Mouse (Mus musculus): ENCODE measurements around the gene Gm29797. TPM values are rescaled to one million over a fixed set of nuclear protein-coding genes. Genes with fewer than 3 reads are reported as not detected.
A peak's percentile ranks its signal among the peaks of the same experiment; 100 is the strongest.

The Gm29797 gene
- polyA plus RNA-seq, 1 experiment from 2014 or later, result not detected

DNA sequence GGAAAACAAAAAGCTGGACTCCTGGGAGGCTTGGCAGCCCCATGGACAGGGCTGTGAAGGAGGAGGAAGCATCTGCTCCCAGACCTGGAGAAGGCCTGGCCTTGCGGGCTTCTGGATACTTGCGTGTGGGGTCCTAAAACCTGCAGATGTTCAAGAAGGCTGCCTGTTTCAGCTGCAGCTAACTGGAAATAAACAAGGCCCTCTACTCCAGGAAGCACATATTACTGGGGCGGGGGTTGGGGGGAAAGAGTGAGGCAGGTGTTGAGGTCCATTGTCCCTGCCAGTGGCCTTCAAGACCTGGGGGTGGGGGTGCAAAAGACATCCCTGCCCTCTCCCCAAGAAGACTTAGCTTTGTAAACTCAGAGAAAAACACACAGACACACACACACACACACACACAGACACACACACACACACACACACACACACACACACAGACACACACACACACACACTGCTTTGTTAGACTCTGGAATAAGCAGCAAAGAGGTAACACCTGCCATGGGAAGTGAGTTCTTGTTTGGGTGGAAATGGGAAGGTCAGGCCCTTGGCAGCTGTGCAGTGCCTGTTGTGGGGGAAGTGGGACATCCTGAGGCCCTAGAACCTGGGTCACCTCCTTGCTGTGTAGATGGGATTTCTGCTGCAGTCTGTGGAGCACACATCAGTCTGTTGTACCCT, 5.9 kb downstream of the Gm29797 start:
- no peak for ATAC-seq (ENCODE audit: low FRiP score)
- H3K4me1 ChIP-seq (replicated peaks; ENCODE audit: control insufficient read depth, insufficient read depth, low read length), result no peaks in the 10 kb centered on the region

DNA sequence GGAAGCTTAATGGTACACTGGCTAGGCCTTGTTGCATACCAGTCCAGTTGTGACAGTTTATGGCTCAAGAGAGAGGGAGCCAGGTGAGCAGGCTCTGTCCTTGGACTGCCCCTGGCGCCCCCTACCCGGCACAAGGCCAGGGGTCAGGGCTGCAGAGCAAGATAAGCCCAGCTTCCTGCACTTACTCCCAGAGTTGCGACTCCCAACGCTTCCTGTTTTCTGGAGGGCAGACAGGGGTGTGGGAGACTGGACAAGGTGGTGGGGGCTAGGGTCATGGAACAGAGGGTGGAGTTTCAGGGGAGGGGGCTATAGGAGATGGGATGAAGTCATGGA, 6.4 kb downstream of the Gm29797 start:
- WGBS, result 36% methylated on average over 4 of the region's 4 CpGs
- Histone ChIP-seq H3K27ac (ENCODE audit: low read depth, low read length) (no peak overlapping the region), H3K36me3 (ENCODE audit: control insufficient read depth, insufficient read depth, low read length) (no peaks in the 10 kb centered on the region), H3K4me2 (replicated peaks; ENCODE audit: low read depth, low read length) (no peak overlapping the region), H3K4me3 (ENCODE audit: low read depth, low read length) (no peak overlapping the region), H3K27me3 (ENCODE audit: control insufficient read depth, insufficient read depth, low read length) (no peaks in the 10 kb centered on the region), H3K4me1 (replicated peaks; ENCODE audit: control insufficient read depth, insufficient read depth, low read length) (no peaks in the 10 kb centered on the region), H3K9ac (ENCODE audit: low read depth, low read length) (no peak overlapping the region), H3K9me3 (ENCODE audit: control insufficient read depth, low read length) (no peaks in the 10 kb centered on the region)
- DNase-seq (ENCODE audit: low spot score) (no peak), ATAC-seq (ENCODE audit: low FRiP score) (no peak)

More for the DNA sequence above, 5.9 kb downstream of the Gm29797 start:
- no peak for DNase-seq (ENCODE audit: low spot score)
- Histone ChIP-seq H3K4me3 (ENCODE audit: low read depth, low read length) (no peak overlapping the region), H3K27me3 (ENCODE audit: control insufficient read depth, insufficient read depth, low read length) (no peaks in the 10 kb centered on the region), H3K4me2 (replicated peaks; ENCODE audit: low read depth, low read length) (no peak overlapping the region), H3K36me3 (ENCODE audit: control insufficient read depth, insufficient read depth, low read length) (no peaks in the 10 kb centered on the region), H3K9me3 (ENCODE audit: control insufficient read depth, low read length) (no peaks in the 10 kb centered on the region), H3K27ac (ENCODE audit: low read depth, low read length) (peak overlapping the region; percentile 10; the same call in 1 of the 2 replicates), H3K9ac (ENCODE audit: low read depth, low read length) (no peak overlapping the region)
- WGBS, result 85% methylated on average over 3 of the region's 3 CpGs

DNA sequence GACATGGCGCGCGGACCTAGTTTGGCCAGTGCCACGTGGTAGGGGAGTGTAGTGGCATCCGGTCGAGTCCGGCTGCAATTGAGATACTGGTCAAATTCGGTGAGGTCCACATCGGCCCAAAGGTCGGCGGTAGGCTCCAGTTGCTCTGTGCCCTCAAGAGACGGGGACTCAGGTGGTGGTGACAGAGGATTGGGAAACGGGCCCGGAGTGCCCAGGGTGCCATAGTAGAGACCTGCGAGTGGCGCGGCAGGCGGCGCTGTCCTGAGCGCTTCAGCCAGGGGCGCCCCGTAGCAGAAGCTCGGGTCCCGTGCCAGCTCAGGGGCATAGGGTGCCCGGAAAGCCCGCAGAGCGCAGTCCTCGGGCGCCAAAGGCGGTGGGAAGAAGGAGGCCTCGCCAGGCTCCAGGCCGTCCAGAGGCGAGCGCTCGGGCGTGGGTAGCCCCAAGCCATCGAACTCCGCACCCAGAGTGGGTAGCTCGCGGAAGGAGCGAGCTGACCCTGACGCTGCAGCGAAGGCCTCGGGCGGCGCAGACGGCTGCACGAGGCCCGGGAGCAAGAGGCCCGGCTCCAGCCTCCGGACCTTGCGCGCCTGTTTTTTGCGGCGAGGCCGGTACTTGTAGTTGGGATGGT, 13.6 kb downstream of the Gm29797 start:
- peak; percentile 31 for DNase-seq (ENCODE audit: low spot score)
- peaks cover 43% of the 10 kb centered on the region for H3K27me3 ChIP-seq (ENCODE audit: control insufficient read depth, insufficient read depth, low read length)
- WGBS, result 3% methylated on average over 53 of the region's 56 CpGs

DNA sequence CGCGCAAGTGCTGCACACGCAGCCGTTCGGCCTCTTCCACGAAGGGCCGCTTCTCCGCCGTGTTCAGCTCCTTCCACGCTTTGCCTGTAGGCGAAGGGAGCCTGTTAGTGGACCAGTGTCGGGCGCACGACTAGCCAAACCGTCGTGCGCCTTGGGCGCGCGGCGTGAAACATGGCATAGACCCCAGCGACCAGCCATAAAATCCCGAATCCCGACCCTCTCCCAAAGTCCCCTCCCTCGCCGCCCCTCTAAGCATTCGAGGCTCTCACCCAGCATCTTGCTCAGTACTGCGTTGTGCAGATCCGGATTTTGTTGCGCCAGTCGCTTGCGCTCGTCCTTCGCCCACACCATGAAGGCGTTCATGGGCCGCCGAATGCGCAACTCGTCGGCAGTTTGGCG, 14.1 kb downstream of the Gm29797 start:
- H3K9me3 ChIP-seq (ENCODE audit: control insufficient read depth, low read length), result no peaks in the 10 kb centered on the region
- H3K9ac ChIP-seq (ENCODE audit: low read depth, low read length), result peak overlapping the region; percentile 8; the same call in 1 of the 2 replicates
- H3K27me3 ChIP-seq (ENCODE audit: control insufficient read depth, insufficient read depth, low read length), result peaks cover 43% of the 10 kb centered on the region
- no peak overlapping the region for H3K27ac ChIP-seq (ENCODE audit: low read depth, low read length)
- WGBS, result 2% methylated on average over 41 of the region's 41 CpGs
- peak overlapping the region; percentile 34 for H3K4me3 ChIP-seq (ENCODE audit: low read depth, low read length)
- H3K4me1 ChIP-seq (replicated peaks; ENCODE audit: control insufficient read depth, insufficient read depth, low read length), result peaks cover 9% of the 10 kb centered on the region; the same call in 1 of the 2 replicates
- H3K4me2 ChIP-seq (replicated peaks; ENCODE audit: low read depth, low read length), result peak overlapping the region; percentile 62
- ATAC-seq (ENCODE audit: low FRiP score) (no peak), DNase-seq (ENCODE audit: low spot score) (peak; percentile 58)
- H3K36me3 ChIP-seq (ENCODE audit: control insufficient read depth, insufficient read depth, low read length), result no peaks in the 10 kb centered on the region

More for the DNA sequence above, 13.6 kb downstream of the Gm29797 start:
- H3K36me3 ChIP-seq (ENCODE audit: control insufficient read depth, insufficient read depth, low read length), result no peaks in the 10 kb centered on the region
- H3K4me3 ChIP-seq (ENCODE audit: low read depth, low read length), result peak overlapping the region; percentile 34
- H3K27ac ChIP-seq (ENCODE audit: low read depth, low read length), result no peak overlapping the region
- peak overlapping the region; percentile 62 for H3K4me2 ChIP-seq (replicated peaks; ENCODE audit: low read depth, low read length)
- no peak overlapping the region for H3K9ac ChIP-seq (ENCODE audit: low read depth, low read length)
- no peaks in the 10 kb centered on the region for H3K9me3 ChIP-seq (ENCODE audit: control insufficient read depth, low read length)
- ATAC-seq (ENCODE audit: low FRiP score), result no peak
- peaks cover 9% of the 10 kb centered on the region; the same call in 1 of the 2 replicates for H3K4me1 ChIP-seq (replicated peaks; ENCODE audit: control insufficient read depth, insufficient read depth, low read length)

DNA sequence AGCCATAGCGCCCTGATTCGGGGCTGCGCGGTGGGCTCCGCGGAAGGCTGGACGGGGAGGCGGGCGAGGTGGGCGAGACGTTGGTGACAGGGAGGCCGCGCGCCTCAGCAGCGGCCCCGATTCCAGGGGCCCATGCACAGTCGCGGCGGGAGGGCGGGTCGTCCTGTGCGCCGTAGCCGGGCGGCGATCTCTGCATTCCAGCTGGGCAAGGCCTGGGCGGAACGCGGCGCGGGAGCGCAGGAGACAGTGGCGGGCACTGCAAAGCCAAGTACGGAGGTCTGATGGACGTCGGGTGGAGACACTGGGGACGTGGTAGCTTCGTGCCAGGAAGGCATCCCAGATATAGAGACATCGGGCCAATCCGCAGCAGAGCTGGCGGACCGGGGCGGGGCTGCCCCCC, 14.5 kb downstream of the Gm29797 start, which contains the start of gene Sox18:
TSS of gene Sox18 (minus strand) at position 315 of the 400 bp plus-strand sequence.
- peak; percentile 49 for DNase-seq (ENCODE audit: low spot score)
- peaks cover 43% of the 10 kb centered on the region for H3K27me3 ChIP-seq (ENCODE audit: control insufficient read depth, insufficient read depth, low read length)

DNA sequence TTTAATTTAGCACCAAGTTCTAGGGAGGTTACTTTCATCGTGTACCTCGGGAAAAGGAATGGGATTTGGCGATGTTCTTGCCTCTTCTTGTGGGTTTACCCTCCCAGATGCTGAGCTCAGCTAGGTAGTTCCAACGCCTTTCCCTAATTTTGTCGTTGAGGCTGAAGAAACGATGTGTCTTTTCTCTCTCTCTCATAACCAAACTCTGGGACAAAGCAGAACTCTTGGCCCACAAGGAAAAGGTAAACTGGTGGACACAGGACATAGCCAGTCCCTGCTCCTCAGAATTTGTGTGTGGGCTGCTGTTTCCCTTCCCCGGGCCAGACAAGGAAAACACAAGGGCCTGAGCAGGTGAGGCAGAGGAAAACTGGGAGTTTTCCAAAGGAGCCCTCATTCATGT, 15.2 kb downstream of the Gm29797 start:
- Histone ChIP-seq H3K9me3 (ENCODE audit: control insufficient read depth, low read length) (no peaks in the 10 kb centered on the region), H3K9ac (ENCODE audit: low read depth, low read length) (no peak overlapping the region), H3K36me3 (ENCODE audit: control insufficient read depth, insufficient read depth, low read length) (no peaks in the 10 kb centered on the region), H3K27me3 (ENCODE audit: control insufficient read depth, insufficient read depth, low read length) (peaks cover 43% of the 10 kb centered on the region), H3K4me1 (replicated peaks; ENCODE audit: control insufficient read depth, insufficient read depth, low read length) (peaks cover 9% of the 10 kb centered on the region; the same call in 1 of the 2 replicates), H3K27ac (ENCODE audit: low read depth, low read length) (no peak overlapping the region), H3K4me2 (replicated peaks; ENCODE audit: low read depth, low read length) (peak overlapping the region; percentile 62; the same call in 1 of the 2 replicates), H3K4me3 (ENCODE audit: low read depth, low read length) (no peak overlapping the region)
- no peak for DNase-seq (ENCODE audit: low spot score)
- WGBS, result 26% methylated on average over 7 of the region's 7 CpGs
- ATAC-seq (ENCODE audit: low FRiP score), result no peak

More for the DNA sequence above, 14.5 kb downstream of the Gm29797 start, which contains the start of gene Sox18:
- no peak for ATAC-seq (ENCODE audit: low FRiP score)
- H3K9me3 ChIP-seq (ENCODE audit: control insufficient read depth, low read length), result no peaks in the 10 kb centered on the region
- peak within 1 kb of the TSS; percentile 8; the same call in 1 of the 2 replicates for H3K9ac ChIP-seq (ENCODE audit: low read depth, low read length)
- H3K4me2 ChIP-seq (replicated peaks; ENCODE audit: low read depth, low read length), result peak within 1 kb of the TSS; percentile 62
- no peak within 1 kb of the TSS for H3K27ac ChIP-seq (ENCODE audit: low read depth, low read length)
- 1% methylated on average over 43 of the region's 43 CpGs for WGBS
- H3K4me3 ChIP-seq (ENCODE audit: low read depth, low read length), result peak within 1 kb of the TSS; percentile 34
- no peaks in the 10 kb centered on the region for H3K36me3 ChIP-seq (ENCODE audit: control insufficient read depth, insufficient read depth, low read length)
- peaks cover 9% of the 10 kb centered on the region; the same call in 1 of the 2 replicates for H3K4me1 ChIP-seq (replicated peaks; ENCODE audit: control insufficient read depth, insufficient read depth, low read length)

DNA sequence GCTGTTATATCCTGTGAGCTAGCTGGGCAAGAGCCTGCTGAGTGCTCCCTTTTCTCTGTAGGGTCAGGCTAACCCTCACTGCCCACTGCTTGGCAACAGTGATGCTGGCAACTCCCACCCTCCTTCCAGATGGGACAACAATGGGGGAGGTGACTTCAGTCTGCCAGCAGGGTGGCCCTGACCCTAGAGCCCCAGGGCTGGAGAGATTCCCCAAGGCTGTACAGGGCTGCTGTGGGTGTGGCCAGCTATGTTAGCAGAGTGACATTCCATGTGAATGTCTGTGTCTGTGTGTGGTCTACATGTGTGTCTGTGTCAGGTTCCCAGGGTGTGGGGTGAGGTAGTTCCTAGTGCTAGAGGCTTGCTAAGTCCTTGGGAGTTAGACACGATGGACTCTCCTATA, 16.7 kb downstream of the Gm29797 start:
- WGBS, result 43% methylated on average over 1 of the region's 1 CpGs
- ATAC-seq (ENCODE audit: low FRiP score), result 0 out of 2 replicates have a peak, but pooled peaks have one; percentile 12

DNA sequence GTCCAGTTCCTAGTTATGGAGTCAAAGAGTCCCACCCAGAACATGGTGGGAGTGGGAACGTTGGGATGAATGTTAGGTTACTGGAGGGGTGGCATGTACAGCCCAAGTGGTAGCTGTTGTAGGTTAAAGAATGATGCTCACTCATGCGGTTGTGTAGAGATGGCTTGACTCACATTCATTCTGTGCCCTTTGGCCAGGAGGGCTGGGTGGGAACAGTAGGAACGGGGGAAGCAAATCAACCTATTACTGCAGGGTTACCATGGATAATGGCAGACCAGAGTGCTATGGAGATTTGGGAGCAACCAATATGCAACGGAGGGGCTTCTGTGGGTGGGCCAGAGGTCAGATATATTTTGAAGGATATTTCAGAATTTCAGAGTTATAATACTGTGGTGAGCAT, 18.1 kb downstream of the Gm29797 start:
- 82% methylated on average over 4 of the region's 4 CpGs for WGBS
- H3K9me3 ChIP-seq (ENCODE audit: control insufficient read depth, low read length), result no peaks in the 10 kb centered on the region
- H3K9ac ChIP-seq (ENCODE audit: low read depth, low read length), result no peak overlapping the region
- no peak for DNase-seq (ENCODE audit: low spot score)
- no peak for ATAC-seq (ENCODE audit: low FRiP score)
- peaks cover 9% of the 10 kb centered on the region; the same call in 1 of the 2 replicates for H3K4me1 ChIP-seq (replicated peaks; ENCODE audit: control insufficient read depth, insufficient read depth, low read length)
- H3K4me3 ChIP-seq (ENCODE audit: low read depth, low read length), result no peak overlapping the region
- no peaks in the 10 kb centered on the region for H3K36me3 ChIP-seq (ENCODE audit: control insufficient read depth, insufficient read depth, low read length)
- H3K27ac ChIP-seq (ENCODE audit: low read depth, low read length), result no peak overlapping the region
- no peak overlapping the region for H3K4me2 ChIP-seq (replicated peaks; ENCODE audit: low read depth, low read length)
- peaks cover 29% of the 10 kb centered on the region for H3K27me3 ChIP-seq (ENCODE audit: control insufficient read depth, insufficient read depth, low read length)

More for the DNA sequence above, 16.7 kb downstream of the Gm29797 start:
- peaks cover 42% of the 10 kb centered on the region for H3K27me3 ChIP-seq (ENCODE audit: control insufficient read depth, insufficient read depth, low read length)
- H3K9ac ChIP-seq (ENCODE audit: low read depth, low read length), result no peak overlapping the region
- no peak overlapping the region for H3K27ac ChIP-seq (ENCODE audit: low read depth, low read length)
- peaks cover 9% of the 10 kb centered on the region; the same call in 1 of the 2 replicates for H3K4me1 ChIP-seq (replicated peaks; ENCODE audit: control insufficient read depth, insufficient read depth, low read length)
- no peaks in the 10 kb centered on the region for H3K36me3 ChIP-seq (ENCODE audit: control insufficient read depth, insufficient read depth, low read length)
- DNase-seq (ENCODE audit: low spot score), result peak; percentile 44
- H3K4me2 ChIP-seq (replicated peaks; ENCODE audit: low read depth, low read length), result no peak overlapping the region
- no peak overlapping the region for H3K4me3 ChIP-seq (ENCODE audit: low read depth, low read length)
- no peaks in the 10 kb centered on the region for H3K9me3 ChIP-seq (ENCODE audit: control insufficient read depth, low read length)
